Mouse (Mus musculus) G1E (cell line): Measurements from ENCODE around the gene Atp8b4. TPM values are rescaled to one million over a fixed set of nuclear protein-coding genes. Genes with fewer than 3 reads are reported as not detected.

Experiments used
- ATAC-seq: 2 replicates; pipeline ENCODE4 v1.8.0; 2016; ENCODE audit warnings: mild to moderate bottlenecking; ENCODE audit not compliant: insufficient number of reproducible peaks, poor library complexity, low FRiP score, severe bottlenecking; ENCODE audit errors: extremely low read depth
- DNase-seq: peaks from one replicate; pipeline ENCODE4 v3.0.0; 2012; ENCODE audit warnings: low spot score
- H3K27me3 ChIP-seq: 2 replicates; pipeline ENCODE4 v1.6.1; 2012; ENCODE audit warnings: mild to moderate bottlenecking, low read length, inconsistent platforms; ENCODE audit not compliant: insufficient read depth
- H3K36me3 ChIP-seq: replicated peaks from 2 replicates; pipeline ENCODE3; 2012; ENCODE audit warnings: mild to moderate bottlenecking, inconsistent platforms
- H3K4me1 ChIP-seq: 2 replicates; pipeline ENCODE4 v1.6.1; 2012; ENCODE audit warnings: low read depth, low read length, inconsistent platforms, mixed read lengths; ENCODE audit not compliant: insufficient read depth
- H3K4me3 ChIP-seq: 2 replicates; pipeline ENCODE4 v1.5.1; 2012; ENCODE audit warnings: low read depth, mild to moderate bottlenecking, inconsistent platforms, low read length, moderate library complexity, mixed read lengths
- H3K9me3 ChIP-seq: replicated peaks from 2 replicates; pipeline ENCODE4 v1.6.1; 2012; ENCODE audit warnings: inconsistent platforms
- CTCF ChIP-seq: IDR thresholded peaks from 2 replicates; pipeline ENCODE4 v1.5.1; 2012; ENCODE audit warnings: low read depth, low read length, inconsistent platforms, mixed read lengths
- GATA1 ChIP-seq: IDR thresholded peaks from 2 replicates; pipeline ENCODE4 v1.6.1; 2012; ENCODE audit warnings: borderline replicate concordance, low read length, inconsistent platforms, mixed read lengths
- GATA2 ChIP-seq: IDR thresholded peaks from 2 replicates; pipeline ENCODE4 v1.6.1; 2012; ENCODE audit warnings: low read depth, low read length, inconsistent platforms, borderline replicate concordance
- POLR2AphosphoS5 ChIP-seq: IDR thresholded peaks from 2 replicates; pipeline ENCODE4 v1.6.1; 2012; ENCODE audit warnings: low read depth, low read length, inconsistent platforms; ENCODE audit not compliant: insufficient replicate concordance
- TAL1 ChIP-seq: conservative IDR thresholded peaks from 2 replicates; pipeline ENCODE4 v1.6.1; 2012; ENCODE audit warnings: low read depth, low read length, inconsistent platforms, mixed read lengths
- polyA plus RNA-seq: library from polyadenylated mRNA; stranded (reverse); fragments of >175 nt; gene quantifications from 2 replicates; pipeline ENCODE4 v1.2.3, GENCODE M21; 2012
- total RNA-seq, 2 experiments: library from RNA; stranded (forward) in 1 of 2; stranded (reverse) in 1 of 2; fragments of 200-1000 nt in 1 of 2; fragments of >200 nt in 1 of 2; fragmentation: Nextera tagmentation in 1 of 2; gene quantifications; 2 replicates each; pipeline ENCODE4 v1.2.3; 2014 to 2017

Gene Atp8b4
- total RNA-seq (2014; fragmentation: Nextera tagmentation) = not detected in 2 replicates
- total RNA-seq (2017) = under 0.01 and 0.06 TPM in 2 replicates
- polyA plus RNA-seq = 0.01 and 0.02 TPM in 2 replicates

GRCm38 (mm10) chr2:126500521-126500920 lies at the start of gene Atp8b4:
Atp8b4 (minus strand) TSS chr2:126500674.
- Histone ChIP-seq H3K36me3 (no peaks in the 10 kb centered on the region), H3K4me1 (no peaks in the 10 kb centered on the region), H3K4me3 (no peak within 1 kb of the TSS), H3K27me3 (peaks cover 3% of the 10 kb centered on the region), H3K9me3 (no peaks in the 10 kb centered on the region)
- TF ChIP-seq TAL1 = no peak
- TF ChIP-seq CTCF = no peak
- TF ChIP-seq POLR2AphosphoS5 = no peak
- TF ChIP-seq GATA2 = no peak
- no peak for TF ChIP-seq GATA1
- ATAC-seq (no peak), DNase-seq (no peak)

- TF ChIP-seq GATA1 (no peak), GATA2 (no peak), POLR2AphosphoS5 (no peak), TAL1 (no peak), CTCF (no peak)
- ATAC-seq (no peak), DNase-seq (no peak)
- Histone ChIP-seq H3K4me3 (no peak overlapping the region), H3K9me3 (no peaks in the 10 kb centered on the region), H3K4me1 (no peaks in the 10 kb centered on the region; the same call in 1 of the 2 replicates), H3K27me3 (peaks cover 15% of the 10 kb centered on the region; the same call in 1 of the 2 replicates), H3K36me3 (no peaks in the 10 kb centered on the region)
These were observed 49.2 kb upstream of the Atp8b4 start for GRCm38 (mm10) chr2:126549681-126550080.

DNA sequence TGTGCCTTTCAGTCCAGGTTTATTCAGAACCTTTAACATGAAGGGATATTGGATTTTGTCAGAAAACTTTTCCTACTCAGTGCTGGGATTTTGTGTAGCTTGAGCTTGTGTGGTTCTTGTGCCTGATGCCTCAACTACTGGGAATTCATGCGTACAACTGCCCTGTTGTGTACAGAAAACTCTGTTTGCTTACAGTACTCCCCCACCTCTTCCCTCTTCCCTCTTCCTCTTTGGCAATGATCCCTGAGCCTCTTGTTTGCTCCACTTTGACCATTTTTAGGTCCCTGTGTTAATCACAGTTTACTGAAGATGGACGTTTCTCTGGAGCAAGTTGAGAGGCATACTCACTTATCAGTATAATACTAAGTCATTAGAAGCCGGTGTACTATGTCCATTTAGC lies 45.9 kb upstream of the Atp8b4 start:
- DNase-seq = no peak
- TF ChIP-seq GATA1 (no peak), TAL1 (no peak), GATA2 (no peak), POLR2AphosphoS5 (no peak), CTCF (no peak)
- 0 out of 2 replicates have a peak, but pooled peaks cover 3% of the 10 kb centered on the region for H3K27me3 ChIP-seq
- no peak overlapping the region for H3K4me3 ChIP-seq
- no peaks in the 10 kb centered on the region for H3K4me1 ChIP-seq
- ATAC-seq = no peak
- no peaks in the 10 kb centered on the region for H3K36me3 ChIP-seq
- no peaks in the 10 kb centered on the region for H3K9me3 ChIP-seq

- H3K4me1 ChIP-seq = no peaks in the 10 kb centered on the region
- TF ChIP-seq CTCF (no peak), GATA2 (no peak), POLR2AphosphoS5 (no peak), TAL1 (no peak), GATA1 (no peak)
These were observed 44.8 kb upstream of the Atp8b4 start for GRCm38 (mm10) chr2:126545297-126545696.

DNA sequence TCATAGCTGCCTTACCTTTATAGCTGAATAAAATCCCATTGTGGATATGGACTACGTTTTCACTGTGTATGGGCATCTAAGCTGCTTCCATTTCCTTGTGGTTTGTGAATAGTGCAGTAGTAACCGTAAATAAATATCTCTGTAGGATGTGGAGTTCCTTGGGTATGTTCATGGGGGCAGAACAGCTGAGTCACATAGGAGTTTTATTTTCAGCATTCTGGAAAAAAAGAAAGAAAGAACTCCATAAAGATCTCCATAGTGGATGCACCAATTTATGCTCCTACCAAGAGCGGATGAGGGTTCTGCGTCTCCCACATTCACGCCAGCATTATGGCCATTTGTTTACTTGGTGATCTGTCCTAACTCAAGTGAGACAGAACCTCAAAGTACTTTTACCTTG lies 41.7 kb upstream of the Atp8b4 start:
- Histone ChIP-seq H3K4me1 (no peaks in the 10 kb centered on the region), H3K36me3 (no peaks in the 10 kb centered on the region), H3K4me3 (no peak overlapping the region), H3K27me3 (peaks cover 2% of the 10 kb centered on the region; the same call in 1 of the 2 replicates), H3K9me3 (no peaks in the 10 kb centered on the region)
- DNase-seq (no peak), ATAC-seq (no peak)
- no peak for TF ChIP-seq TAL1
- no peak for TF ChIP-seq GATA1
- TF ChIP-seq GATA2 = no peak
- no peak for TF ChIP-seq CTCF
- TF ChIP-seq POLR2AphosphoS5 = no peak

More at GRCm38 (mm10) chr2:126545297-126545696, 44.8 kb upstream of the Atp8b4 start:
- Histone ChIP-seq H3K9me3 (no peaks in the 10 kb centered on the region), H3K36me3 (no peaks in the 10 kb centered on the region), H3K4me3 (no peak overlapping the region), H3K27me3 (0 out of 2 replicates have a peak, but pooled peaks cover 3% of the 10 kb centered on the region)
- DNase-seq (no peak), ATAC-seq (no peak)

DNA sequence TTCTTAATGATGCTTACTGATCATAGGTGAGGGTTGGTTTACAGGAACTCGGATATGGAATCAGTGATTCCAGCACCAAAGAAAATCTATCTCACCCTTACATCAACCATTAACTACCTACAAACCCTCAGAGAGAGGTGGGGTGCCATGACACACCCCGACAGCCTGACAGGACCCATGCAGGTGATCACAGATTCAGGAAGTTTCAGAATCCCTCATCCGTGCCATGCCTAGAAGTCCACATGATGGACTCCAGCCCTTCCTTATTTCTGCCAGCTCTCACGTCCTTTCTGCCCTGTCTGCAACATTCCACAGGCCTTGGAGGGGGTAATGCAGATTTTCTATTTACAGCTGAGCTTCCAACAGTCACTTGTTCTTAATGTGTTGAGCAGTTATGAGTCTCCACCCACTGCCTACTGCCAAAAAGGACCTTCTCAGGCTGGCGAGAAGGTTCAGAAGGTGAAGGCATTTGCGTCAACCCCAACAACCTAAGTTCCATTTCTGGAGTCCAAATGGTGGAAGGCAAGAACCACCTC lies 40.0 kb upstream of the Atp8b4 start:
- Histone ChIP-seq H3K27me3 (peaks cover 2% of the 10 kb centered on the region; the same call in 1 of the 2 replicates), H3K4me3 (no peak overlapping the region), H3K4me1 (no peaks in the 10 kb centered on the region), H3K9me3 (no peaks in the 10 kb centered on the region), H3K36me3 (no peaks in the 10 kb centered on the region)
- no peak for DNase-seq
- ATAC-seq = no peak
- TF ChIP-seq TAL1 (no peak), POLR2AphosphoS5 (no peak), GATA1 (no peak), GATA2 (no peak), CTCF (no peak)
